Mouse (Mus musculus) cerebellum, adult 18-20 months (tissue): ENCODE measurements around the gene Adamts17.

Source experiments
- DNase-seq, 2 experiments: peaks; one replicate each; pipeline ENCODE4 v3.0.0; 2021

Adamts17 gene

GRCm38 (mm10) chr7:66935041-66935440 lies 95.5 kb downstream of the Adamts17 start:
- no peak for DNase-seq

GRCm38 (mm10) chr7:66936042-66936755 lies 96.7 kb downstream of the Adamts17 start:
- DNase-seq, result no peak

GRCm38 (mm10) chr7:66936911-66937310 lies 97.4 kb downstream of the Adamts17 start:
- no peak for DNase-seq

GRCm38 (mm10) chr7:66938988-66939783 lies 99.7 kb downstream of the Adamts17 start:
- DNase-seq, result no peak

GRCm38 (mm10) chr7:66940761-66941160 lies 101.2 kb downstream of the Adamts17 start:
- DNase-seq, result no peak

- DNase-seq, result no peak
Observed at GRCm38 (mm10) chr7:66949006-66949405, 109.5 kb downstream of the Adamts17 start.

GRCm38 (mm10) chr7:66952921-66953320 lies 113.4 kb downstream of the Adamts17 start:
- no peak for DNase-seq

- no peak for DNase-seq
Observed at GRCm38 (mm10) chr7:66954073-66954472, 114.5 kb downstream of the Adamts17 start.

- no peak for DNase-seq
Observed at GRCm38 (mm10) chr7:66954723-66955122, 115.2 kb downstream of the Adamts17 start.

GRCm38 (mm10) chr7:66955455-66955919 lies 116.0 kb downstream of the Adamts17 start:
- no peak for DNase-seq

GRCm38 (mm10) chr7:66955978-66956377 lies 116.4 kb downstream of the Adamts17 start:
- no peak for DNase-seq

GRCm38 (mm10) chr7:66957764-66958163 lies 118.2 kb downstream of the Adamts17 start:
- DNase-seq, result no peak

- no peak for DNase-seq
Observed at GRCm38 (mm10) chr7:66960246-66961033, 120.9 kb downstream of the Adamts17 start.

GRCm38 (mm10) chr7:66962736-66963135 lies 123.2 kb downstream of the Adamts17 start:
- no peak for DNase-seq

- DNase-seq, result no peak
Observed at GRCm38 (mm10) chr7:66963541-66963940, 124.0 kb downstream of the Adamts17 start.

GRCm38 (mm10) chr7:66966541-66967205 lies 127.1 kb downstream of the Adamts17 start:
- no peak for DNase-seq

GRCm38 (mm10) chr7:66967206-66967919 lies 127.8 kb downstream of the Adamts17 start:
- DNase-seq, result no peak

GRCm38 (mm10) chr7:66968661-66969060 lies 129.1 kb downstream of the Adamts17 start:
- DNase-seq, result no peak

- DNase-seq, result no peak
Observed at GRCm38 (mm10) chr7:66969199-66969598, 129.7 kb downstream of the Adamts17 start.

- no peak for DNase-seq
Observed at GRCm38 (mm10) chr7:66970235-66970634, 130.7 kb downstream of the Adamts17 start.

GRCm38 (mm10) chr7:66970974-66971373 lies 131.4 kb downstream of the Adamts17 start:
- no peak for DNase-seq

GRCm38 (mm10) chr7:66974859-66975258 lies 135.3 kb downstream of the Adamts17 start:
- no peak for DNase-seq
